In genomic region chr1:42490856-42491643, GRCm38 (mm10) we compare ENCODE assay signal across 8 mouse cellular contexts.
DNase-seq lines count a peak whose midpoint lies in the region; ATAC-seq and TF ChIP-seq lines count a peak whose summit lies in the region.

No protein-coding gene starts in this region.

- H3K9ac ChIP-seq in embryonic facial prominence, embryonic 13.5 days = peak overlapping the region; percentile 73
- peak overlapping the region; percentile 52 for H3K9ac ChIP-seq in midbrain, embryonic 12.5 days (replicated peaks)

- peak; percentile 65 for DNase-seq in brain, embryonic 14.5 days (ENCODE audit: low read depth)
- peak; percentile 13 to 28 for DNase-seq in kidney, adult 8-10 months
- no peak for DNase-seq in thymus, postnatal 0 days (ENCODE audit: low spot score)
- no peak for DNase-seq in adrenal gland, postnatal 14 days
- DNase-seq in T-cell, adult 2 months (ENCODE audit: low spot score) = no peak
- no peak for DNase-seq in layer of hippocampus, postnatal 25 days (ENCODE audit: extremely low spot score in 1 of 2, low spot score in 1 of 2)

- H3K4me1 ChIP-seq in embryonic facial prominence, embryonic 13.5 days = peaks cover 14% of the 10 kb centered on the region
- peaks cover 18% of the 10 kb centered on the region for H3K4me1 ChIP-seq in midbrain, embryonic 12.5 days

- peak overlapping the region; percentile 75 for H3K4me2 ChIP-seq in embryonic facial prominence, embryonic 13.5 days
- H3K4me2 ChIP-seq in midbrain, embryonic 12.5 days (replicated peaks) = peak overlapping the region; percentile 50

- 21% methylated on average over 11 of the region's 11 CpGs for WGBS in embryonic facial prominence, embryonic 13.5 days
- WGBS in midbrain, embryonic 12.5 days = 5% methylated on average over 11 of the region's 11 CpGs

- H3K36me3 ChIP-seq in embryonic facial prominence, embryonic 13.5 days = no peaks in the 10 kb centered on the region
- H3K36me3 ChIP-seq in midbrain, embryonic 12.5 days = no peaks in the 10 kb centered on the region

- H3K9me3 ChIP-seq in embryonic facial prominence, embryonic 13.5 days = no peaks in the 10 kb centered on the region
- no peaks in the 10 kb centered on the region for H3K9me3 ChIP-seq in midbrain, embryonic 12.5 days

- H3K27me3 ChIP-seq in embryonic facial prominence, embryonic 13.5 days = peaks cover 26% of the 10 kb centered on the region
- no peaks in the 10 kb centered on the region for H3K27me3 ChIP-seq in midbrain, embryonic 12.5 days

- peak overlapping the region; percentile 42 for H3K4me3 ChIP-seq in embryonic facial prominence, embryonic 13.5 days
- H3K4me3 ChIP-seq in midbrain, embryonic 12.5 days = peak overlapping the region; percentile 34

- ATAC-seq in embryonic facial prominence, embryonic 13.5 days (ENCODE audit: insufficient number of reproducible peaks, insufficient read depth, low FRiP score, low TSS enrichment, low read depth) = no peak
- peak; percentile 90 for ATAC-seq in midbrain, embryonic 12.5 days (ENCODE audit: low FRiP score, low read depth)

- TF ChIP-seq CTCF in brain, embryonic 14.5 days (IDR thresholded peaks at IDR 0.05; ENCODE audit: borderline replicate concordance, extremely low read depth, insufficient read depth, insufficient read length) = no peak

- no peak for TF ChIP-seq POLR2A in brain, embryonic 14.5 days (IDR thresholded peaks at IDR 0.05; ENCODE audit: borderline replicate concordance, extremely low read depth, insufficient read depth, insufficient read length, poor library complexity, severe bottlenecking)

- no peak overlapping the region for H3K27ac ChIP-seq in embryonic facial prominence, embryonic 13.5 days
- H3K27ac ChIP-seq in midbrain, embryonic 12.5 days (replicated peaks) = peak overlapping the region; percentile 79

Comparison
In these comparisons a context has a peak if more than half of its experiments do, and no peak if none do; other contexts are left out.
1. DNase-seq: peak in brain, embryonic 14.5 days (single experiment) and kidney, adult 8-10 months (2 of 2); none in thymus, postnatal 0 days (single experiment), adrenal gland, postnatal 14 days (single experiment), T-cell, adult 2 months (single experiment) and layer of hippocampus, postnatal 25 days (0 of 2).